Mouse (Mus musculus) liver, embryonic 14.5 days (tissue): ENCODE data around the gene Cacnb2. TPM values are rescaled to one million over a fixed set of nuclear protein-coding genes. Genes with fewer than 3 reads are reported as not detected.

Experiments
- ATAC-seq: fragments of 200-750 bp; cut with Nextera tagmentation; 2 replicates; pipeline ENCODE4 v1.8.0; 2017; ENCODE audit warnings: moderate number of reproducible peaks, mild to moderate bottlenecking, moderate library complexity; ENCODE audit not compliant: insufficient read depth
- DNase-seq, 3 experiments: peaks; one replicate each; pipeline ENCODE4 v3.0.0-alpha.2; 2012 to 2013; ENCODE audit warnings: low read depth in 3 of 3, low spot score in 3 of 3
- H3K27ac ChIP-seq: fragments of 300-500 bp; sonication (generic); 2 replicates; pipeline ENCODE4 v1.5.1; 2014; ENCODE audit warnings: moderate library complexity, mild to moderate bottlenecking, control low read depth, inconsistent platforms
- H3K27me3 ChIP-seq: fragments of 300-500 bp; sonication (generic); 2 replicates; pipeline ENCODE4 v1.6.1; 2014; ENCODE audit warnings: mild to moderate bottlenecking, low read length, moderate library complexity; ENCODE audit not compliant: control insufficient read depth, insufficient read depth
- H3K36me3 ChIP-seq: fragments of 300-500 bp; sonication (generic); replicated peaks from 2 replicates; pipeline ENCODE4 v1.6.1; 2014; ENCODE audit warnings: low read depth; ENCODE audit not compliant: control insufficient read depth, insufficient read depth
- H3K4me1 ChIP-seq, 2 experiments: fragments of 200-500 bp in 1 of 2; fragments of 300-500 bp in 1 of 2; sonication (generic) in 1 of 2; replicated peaks; 2 replicates each; pipeline ENCODE4 v1.6.1; 2012 to 2014; ENCODE audit warnings: antibody characterized with exemption in 1 of 2, inconsistent platforms in 1 of 2, low read length in 1 of 2; ENCODE audit not compliant: control insufficient read depth in 2 of 2, insufficient read depth in 2 of 2
- H3K4me2 ChIP-seq: fragments of 300-500 bp; sonication (generic); 2 replicates; pipeline ENCODE4 v1.6.1; 2014; ENCODE audit warnings: low read depth, mild to moderate bottlenecking, control low read depth, moderate library complexity
- H3K4me3 ChIP-seq, 2 experiments: fragments of 200-500 bp in 1 of 2; fragments of 300-500 bp in 1 of 2; sonication (generic) in 1 of 2; 2 replicates each; pipeline ENCODE4 v1.5.1; 2012 to 2014; ENCODE audit warnings: low read depth in 2 of 2, low read length in 2 of 2, mild to moderate bottlenecking in 2 of 2, control low read depth in 1 of 2, inconsistent platforms in 1 of 2, moderate library complexity in 1 of 2; ENCODE audit not compliant: insufficient read depth in 1 of 2
- H3K9ac ChIP-seq: fragments of 300-500 bp; sonication (generic); replicated peaks from 2 replicates; pipeline ENCODE4 v1.6.1; 2014; ENCODE audit warnings: mild to moderate bottlenecking, control low read depth, moderate library complexity
- H3K9me3 ChIP-seq: fragments of 300-500 bp; sonication (generic); 2 replicates; pipeline ENCODE4 v1.6.1; 2016; ENCODE audit warnings: low read length, mixed read lengths; ENCODE audit not compliant: control insufficient read depth
- CTCF ChIP-seq: IDR thresholded peaks from 2 replicates; pipeline ENCODE4 v1.5.1; 2016; ENCODE audit warnings: antibody characterized with exemption, low read depth, control low read depth
- EP300 ChIP-seq: IDR thresholded peaks from 2 replicates; pipeline ENCODE4 v1.6.1; 2016; ENCODE audit warnings: antibody characterized with exemption, low read depth
- WGBS: fragments of 180-500 bp; shearing (Covaris S2); extraction: QIAGEN DNeasy Blood & Tissue Kit; methylation state at CpG from one replicate; pipeline ENCODE4 v1.1.7; 2014; ENCODE audit not compliant: insufficient replicate concordance; 5-methylcytosine and 5-hydroxymethylcytosine counted together
- polyA plus RNA-seq, 2 experiments: library from polyadenylated mRNA; depleted of rRNA in 1 of 2; stranded (reverse) in 1 of 2; unstranded in 1 of 2; fragments of >200 nt; fragmentation: Nextera tagmentation in 1 of 2; extraction: Ambion mirVana in 1 of 2; gene quantifications; 2 replicates each; pipeline versions ENCODE4 v1.2.1 to v1.2.3; 2012 to 2014

Gene Cacnb2
- polyA plus RNA-seq, 2 experiments = 0.04 to 0.37 TPM

GRCm38 (mm10) chr2:14960963-14961488 lies 358.1 kb downstream of the Cacnb2 start:
- no peak overlapping the region for H3K4me3 ChIP-seq
- H3K36me3 ChIP-seq = no peaks in the 10 kb centered on the region
- H3K4me2 ChIP-seq = no peak overlapping the region
- H3K4me1 ChIP-seq = no peaks in the 10 kb centered on the region
- H3K27me3 ChIP-seq = no peaks in the 10 kb centered on the region
- H3K9ac ChIP-seq = no peak overlapping the region
- DNase-seq (no peak), ATAC-seq (no peak)
- WGBS = 37% methylated on average over 1 of the region's 1 CpGs
- no peak overlapping the region for H3K27ac ChIP-seq
- TF ChIP-seq EP300 (no peak), CTCF (no peak)
- no peaks in the 10 kb centered on the region for H3K9me3 ChIP-seq

GRCm38 (mm10) chr2:14961493-14961892 lies 358.6 kb downstream of the Cacnb2 start:
- H3K4me1 ChIP-seq = no peaks in the 10 kb centered on the region
- no peak overlapping the region for H3K4me2 ChIP-seq
- ATAC-seq = no peak
- TF ChIP-seq CTCF (no peak), EP300 (no peak)
- no peak overlapping the region for H3K4me3 ChIP-seq
- no peaks in the 10 kb centered on the region for H3K36me3 ChIP-seq
- no peak overlapping the region for H3K27ac ChIP-seq
- no peaks in the 10 kb centered on the region for H3K9me3 ChIP-seq
- DNase-seq = no peak
- WGBS = 60% methylated on average over 2 of the region's 2 CpGs
- H3K27me3 ChIP-seq = no peaks in the 10 kb centered on the region
- H3K9ac ChIP-seq = no peak overlapping the region

GRCm38 (mm10) chr2:14984029-14984428 lies 381.1 kb downstream of the Cacnb2 start:
- Histone ChIP-seq H3K4me3 (no peak overlapping the region), H3K36me3 (no peaks in the 10 kb centered on the region), H3K27me3 (no peaks in the 10 kb centered on the region), H3K4me2 (no peak overlapping the region), H3K9ac (no peak overlapping the region), H3K4me1 (no peaks in the 10 kb centered on the region), H3K9me3 (no peaks in the 10 kb centered on the region), H3K27ac (no peak overlapping the region)
- no peak for DNase-seq
- WGBS = 77% methylated on average over 11 of the region's 11 CpGs
- TF ChIP-seq EP300 = no peak
- TF ChIP-seq CTCF = no peak
- ATAC-seq = no peak

GRCm38 (mm10) chr2:14988451-14988850 lies 385.6 kb downstream of the Cacnb2 start:
- TF ChIP-seq CTCF = no peak
- no peak for TF ChIP-seq EP300
- H3K36me3 ChIP-seq = no peaks in the 10 kb centered on the region
- no peak overlapping the region for H3K27ac ChIP-seq
- H3K4me2 ChIP-seq = no peak overlapping the region
- no peak overlapping the region for H3K9ac ChIP-seq
- WGBS = 68% methylated on average over 4 of the region's 4 CpGs
- H3K27me3 ChIP-seq = no peaks in the 10 kb centered on the region
- H3K9me3 ChIP-seq = no peaks in the 10 kb centered on the region
- ATAC-seq = no peak
- H3K4me1 ChIP-seq = no peaks in the 10 kb centered on the region
- DNase-seq = no peak
- no peak overlapping the region for H3K4me3 ChIP-seq

GRCm38 (mm10) chr2:14989350-14989749 lies 386.5 kb downstream of the Cacnb2 start:
- no peak for TF ChIP-seq CTCF
- no peak for TF ChIP-seq EP300
- Histone ChIP-seq H3K36me3 (no peaks in the 10 kb centered on the region), H3K9ac (no peak overlapping the region), H3K27ac (no peak overlapping the region), H3K9me3 (no peaks in the 10 kb centered on the region), H3K27me3 (no peaks in the 10 kb centered on the region), H3K4me1 (no peaks in the 10 kb centered on the region), H3K4me2 (no peak overlapping the region), H3K4me3 (no peak overlapping the region)
- DNase-seq (no peak), ATAC-seq (no peak)
- 56% methylated on average over 4 of the region's 4 CpGs for WGBS

GRCm38 (mm10) chr2:14992531-14992930 lies 389.6 kb downstream of the Cacnb2 start:
- DNase-seq = no peak
- Histone ChIP-seq H3K4me3 (no peak overlapping the region), H3K9me3 (no peaks in the 10 kb centered on the region), H3K9ac (no peak overlapping the region), H3K27ac (no peak overlapping the region), H3K27me3 (no peaks in the 10 kb centered on the region), H3K4me1 (no peaks in the 10 kb centered on the region), H3K4me2 (no peak overlapping the region), H3K36me3 (no peaks in the 10 kb centered on the region)
- ATAC-seq = no peak
- no peak for TF ChIP-seq CTCF
- TF ChIP-seq EP300 = no peak
- WGBS = 64% methylated on average over 4 of the region's 4 CpGs
